Mouse (Mus musculus): ENCODE results near the gene Adar. TPM values are rescaled to one million over a fixed set of nuclear protein-coding genes. Genes with fewer than 3 reads are reported as not detected.
A peak's percentile ranks its signal among the peaks of the same experiment; 100 is the strongest.

Adar gene
- total and polyA plus RNA-seq, 3 experiments: 16.0 to 49.8 (median 37.0) TPM

DNA sequence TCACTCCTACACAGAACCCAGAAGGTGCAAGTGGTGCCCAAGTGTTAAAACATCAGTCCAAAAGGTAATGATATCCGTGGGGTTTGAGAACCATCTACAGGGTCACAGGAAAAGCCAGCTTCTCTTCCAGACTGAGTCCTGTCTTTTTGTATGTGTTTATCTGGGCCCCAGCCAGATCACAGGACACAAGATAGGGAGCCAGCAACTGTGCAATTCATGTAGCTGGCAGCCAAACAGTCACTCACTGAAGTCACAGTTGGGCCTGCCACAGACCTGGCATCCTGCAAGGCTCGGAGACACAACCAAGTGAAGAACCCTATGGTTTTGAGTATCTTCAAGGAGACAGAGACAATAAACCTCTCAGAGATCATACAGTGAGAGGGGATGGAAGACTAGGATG, 43.0 kb downstream of the Adar start:
- no peak for TF ChIP-seq POLR2AphosphoS5 (IDR thresholded peaks at IDR 0.05; ENCODE audit: insufficient replicate concordance, low read depth, low read length)
- no peak for TF ChIP-seq CTCF (IDR thresholded peaks at IDR 0.05; ENCODE audit: low read depth, low read length)
- TF ChIP-seq GATA1 (IDR thresholded peaks at IDR 0.05; ENCODE audit: borderline replicate concordance, low read length): no peak
- Histone ChIP-seq H3K4me3 (ENCODE audit: low read depth, low read length) (no peak overlapping the region), H3K27me3 (ENCODE audit: insufficient read depth, low read length) (peaks cover 50% of the 10 kb centered on the region), H3K4me1 (ENCODE audit: insufficient read depth, low read depth, low read length) (peaks cover 4% of the 10 kb centered on the region; the same call in 1 of the 2 replicates), H3K9me3 (replicated peaks) (no peaks in the 10 kb centered on the region), H3K36me3 (replicated peaks) (peaks cover 3% of the 10 kb centered on the region)
- DNase-seq (ENCODE audit: low spot score) (no peak), ATAC-seq (ENCODE audit: extremely low read depth, insufficient number of reproducible peaks, low FRiP score, poor library complexity, severe bottlenecking) (no peak)

DNA sequence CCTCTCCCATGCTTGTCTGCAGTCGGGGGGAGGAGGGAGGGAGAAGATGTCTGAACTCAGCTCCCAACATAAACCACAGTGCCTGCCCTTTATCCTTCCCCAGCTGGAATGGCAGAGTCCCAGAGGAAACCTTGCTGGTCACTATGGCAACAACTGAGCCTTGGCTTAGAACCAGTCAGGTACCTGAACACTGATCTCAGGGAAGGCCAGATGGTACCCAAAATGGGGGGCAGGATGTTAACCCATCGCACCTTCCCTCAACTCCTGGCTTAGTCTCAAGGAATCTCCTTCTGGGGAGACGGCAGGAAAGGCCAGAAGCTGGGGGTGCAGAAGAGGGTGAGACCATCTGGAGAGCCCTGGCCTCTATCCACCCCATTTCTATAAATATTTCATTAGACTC, 45.0 kb downstream of the Adar start:
- ATAC-seq (ENCODE audit: extremely low read depth, insufficient number of reproducible peaks, low FRiP score, poor library complexity, severe bottlenecking): no peak
- Histone ChIP-seq H3K4me3 (ENCODE audit: low read depth, low read length) (no peak overlapping the region), H3K4me1 (ENCODE audit: insufficient read depth, low read depth, low read length) (peaks cover 12% of the 10 kb centered on the region), H3K9me3 (replicated peaks) (no peaks in the 10 kb centered on the region), H3K27me3 (ENCODE audit: insufficient read depth, low read length) (peaks cover 67% of the 10 kb centered on the region), H3K36me3 (replicated peaks) (no peaks in the 10 kb centered on the region)
- no peak for TF ChIP-seq CTCF (IDR thresholded peaks at IDR 0.05; ENCODE audit: low read depth, low read length)
- TF ChIP-seq TAL1 (conservative IDR thresholded peaks at IDR 0.05; ENCODE audit: low read depth, low read length): no peak
- no peak for TF ChIP-seq GATA1 (IDR thresholded peaks at IDR 0.05; ENCODE audit: borderline replicate concordance, low read length)
- TF ChIP-seq GATA2 (IDR thresholded peaks at IDR 0.05; ENCODE audit: borderline replicate concordance, low read depth, low read length): no peak
- TF ChIP-seq POLR2AphosphoS5 (IDR thresholded peaks at IDR 0.05; ENCODE audit: insufficient replicate concordance, low read depth, low read length): no peak
- no peak for DNase-seq (ENCODE audit: low spot score)

DNA sequence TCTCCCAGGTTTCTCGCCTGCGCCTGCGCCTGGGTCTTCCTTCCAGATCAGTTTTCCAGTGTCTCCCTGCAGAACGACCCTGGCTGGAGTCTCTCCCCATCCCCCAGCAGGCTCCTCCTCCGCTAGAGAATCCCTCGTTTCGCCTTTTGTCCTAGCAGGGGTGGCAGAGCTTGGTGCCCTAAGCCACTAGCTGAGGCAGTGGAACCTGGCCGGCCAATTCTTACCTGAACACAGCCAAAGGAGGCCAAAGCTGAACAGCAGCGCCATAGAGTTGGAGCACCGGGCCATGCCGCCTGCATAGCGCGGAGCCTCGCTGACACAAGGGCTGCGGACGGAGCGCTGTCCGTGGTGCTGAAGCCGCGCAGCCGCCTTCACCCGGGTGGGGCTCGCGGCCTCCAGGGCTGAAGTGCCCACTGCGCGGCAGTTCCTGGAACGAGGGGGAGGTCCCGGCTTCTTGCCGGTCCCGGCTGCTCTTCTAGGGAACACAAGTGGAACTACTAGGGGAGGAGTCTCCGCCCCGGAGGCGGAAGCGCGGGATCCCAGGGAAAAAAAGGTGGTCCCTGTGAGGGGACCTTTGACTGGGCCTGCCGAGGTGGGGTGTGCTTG, 49.4 kb downstream of the Adar start, which contains the start of gene Chrnb2:
Chrnb2 (minus strand) TSS at position 514 of the 606 bp plus-strand sequence.
- Histone ChIP-seq H3K4me1 (ENCODE audit: insufficient read depth, low read depth, low read length) (peaks cover 9% of the 10 kb centered on the region), H3K9me3 (replicated peaks) (no peaks in the 10 kb centered on the region), H3K36me3 (replicated peaks) (peaks cover 7% of the 10 kb centered on the region), H3K27me3 (ENCODE audit: insufficient read depth, low read length) (peaks cover 46% of the 10 kb centered on the region), H3K4me3 (ENCODE audit: low read depth, low read length) (no peak within 1 kb of the TSS; the same call in 1 of the 2 replicates)
- TF ChIP-seq GATA1 (IDR thresholded peaks at IDR 0.05; ENCODE audit: borderline replicate concordance, low read length) (no peak), GATA2 (IDR thresholded peaks at IDR 0.05; ENCODE audit: borderline replicate concordance, low read depth, low read length) (no peak), CTCF (IDR thresholded peaks at IDR 0.05; ENCODE audit: low read depth, low read length) (no peak), POLR2AphosphoS5 (IDR thresholded peaks at IDR 0.05; ENCODE audit: insufficient replicate concordance, low read depth, low read length) (no peak), TAL1 (conservative IDR thresholded peaks at IDR 0.05; ENCODE audit: low read depth, low read length) (no peak)
- DNase-seq (ENCODE audit: low spot score) (peak; percentile 57), ATAC-seq (ENCODE audit: extremely low read depth, insufficient number of reproducible peaks, low FRiP score, poor library complexity, severe bottlenecking) (no peak)

DNA sequence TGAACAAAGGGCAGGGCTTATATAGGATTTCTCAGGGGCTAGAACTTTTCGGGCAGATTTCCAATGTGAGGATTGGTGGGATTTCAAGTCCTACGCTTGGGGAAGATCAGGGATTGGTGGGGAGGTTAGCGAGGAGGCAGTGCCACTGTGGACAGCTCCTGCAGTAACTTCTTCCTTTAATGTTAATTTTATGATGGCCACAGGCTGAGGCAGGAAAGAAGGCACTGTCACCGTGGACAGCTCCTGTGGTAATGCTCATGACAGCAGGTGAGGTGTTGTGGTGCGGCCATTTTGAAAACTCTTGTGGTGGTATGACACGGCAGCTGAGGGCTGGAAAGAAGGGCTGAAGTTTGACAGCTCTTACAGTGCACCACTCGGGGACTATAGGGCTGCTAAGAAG, 54.8 kb downstream of the Adar start:
- DNase-seq (ENCODE audit: low spot score) (no peak), ATAC-seq (ENCODE audit: extremely low read depth, insufficient number of reproducible peaks, low FRiP score, poor library complexity, severe bottlenecking) (no peak)
- TF ChIP-seq POLR2AphosphoS5 (IDR thresholded peaks at IDR 0.05; ENCODE audit: insufficient replicate concordance, low read depth, low read length) (no peak), CTCF (IDR thresholded peaks at IDR 0.05; ENCODE audit: low read depth, low read length) (no peak), TAL1 (conservative IDR thresholded peaks at IDR 0.05; ENCODE audit: low read depth, low read length) (no peak), GATA1 (IDR thresholded peaks at IDR 0.05; ENCODE audit: borderline replicate concordance, low read length) (no peak), GATA2 (IDR thresholded peaks at IDR 0.05; ENCODE audit: borderline replicate concordance, low read depth, low read length) (no peak)
- Histone ChIP-seq H3K4me3 (ENCODE audit: low read depth, low read length) (no peak overlapping the region), H3K4me1 (ENCODE audit: insufficient read depth, low read depth, low read length) (peaks cover 36% of the 10 kb centered on the region), H3K9me3 (replicated peaks) (no peaks in the 10 kb centered on the region), H3K27me3 (ENCODE audit: insufficient read depth, low read length) (peaks cover 3% of the 10 kb centered on the region), H3K36me3 (replicated peaks) (peaks cover 40% of the 10 kb centered on the region)

DNA sequence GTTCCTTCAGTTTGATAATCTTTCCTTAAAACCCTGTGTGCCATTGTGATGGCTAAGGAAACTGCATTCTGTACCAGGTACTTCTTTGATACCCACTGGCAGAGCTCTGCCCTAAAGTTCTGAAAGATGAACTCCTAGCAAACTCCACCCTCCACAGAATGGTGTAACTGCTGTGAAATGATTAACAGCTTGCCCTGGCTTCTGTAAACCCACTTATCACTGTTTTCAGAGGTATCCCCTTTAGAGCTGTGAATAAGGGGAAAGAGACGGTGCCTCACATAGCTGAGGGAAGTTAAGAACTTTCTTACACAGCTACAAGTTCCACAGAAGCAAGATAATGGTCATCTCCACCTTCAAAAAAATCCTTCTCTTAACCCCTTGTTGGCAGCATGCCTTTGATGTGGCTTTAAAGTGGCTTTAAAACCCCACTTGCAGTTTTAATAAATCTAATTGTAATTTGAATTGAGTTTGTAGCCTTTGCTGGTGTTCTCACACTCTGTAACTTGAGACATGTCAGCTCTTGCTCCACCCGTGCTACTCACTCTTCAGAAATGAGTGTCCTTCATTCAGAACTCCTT, 55.7 kb downstream of the Adar start:
- H3K9me3 ChIP-seq (replicated peaks): no peaks in the 10 kb centered on the region
- TF ChIP-seq POLR2AphosphoS5 (IDR thresholded peaks at IDR 0.05; ENCODE audit: insufficient replicate concordance, low read depth, low read length) (no peak), TAL1 (conservative IDR thresholded peaks at IDR 0.05; ENCODE audit: low read depth, low read length) (no peak), GATA1 (IDR thresholded peaks at IDR 0.05; ENCODE audit: borderline replicate concordance, low read length) (no peak), GATA2 (IDR thresholded peaks at IDR 0.05; ENCODE audit: borderline replicate concordance, low read depth, low read length) (no peak), CTCF (IDR thresholded peaks at IDR 0.05; ENCODE audit: low read depth, low read length) (no peak)
- ATAC-seq (ENCODE audit: extremely low read depth, insufficient number of reproducible peaks, low FRiP score, poor library complexity, severe bottlenecking) (no peak), DNase-seq (ENCODE audit: low spot score) (no peak)
- peaks cover 44% of the 10 kb centered on the region for H3K4me1 ChIP-seq (ENCODE audit: insufficient read depth, low read depth, low read length)
- H3K4me3 ChIP-seq (ENCODE audit: low read depth, low read length): no peak overlapping the region
- H3K27me3 ChIP-seq (ENCODE audit: insufficient read depth, low read length): peaks cover 2% of the 10 kb centered on the region; the same call in 1 of the 2 replicates
- peaks cover 49% of the 10 kb centered on the region for H3K36me3 ChIP-seq (replicated peaks)

DNA sequence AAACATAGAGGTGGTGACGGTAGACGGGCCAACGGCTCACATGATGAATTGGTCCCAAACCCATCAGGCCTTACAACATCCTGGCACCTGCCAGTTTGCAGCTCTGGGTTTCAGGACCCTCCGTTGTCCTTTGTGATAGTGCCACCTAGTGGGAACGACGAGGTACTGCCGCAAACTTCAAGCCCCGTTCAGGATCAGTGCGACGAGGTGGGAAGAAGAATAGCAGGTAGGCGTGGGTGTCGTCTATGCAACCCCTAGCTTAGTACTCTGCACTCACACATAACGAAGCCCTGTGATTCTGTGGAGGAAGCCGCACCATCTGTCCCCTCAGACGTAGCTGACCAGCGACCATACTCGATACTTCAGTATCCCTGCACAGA, 57.8 kb downstream of the Adar start:
- Histone ChIP-seq H3K9me3 (replicated peaks) (no peaks in the 10 kb centered on the region), H3K27me3 (ENCODE audit: insufficient read depth, low read length) (no peaks in the 10 kb centered on the region), H3K4me3 (ENCODE audit: low read depth, low read length) (peak overlapping the region; percentile 88), H3K4me1 (ENCODE audit: insufficient read depth, low read depth, low read length) (peaks cover 62% of the 10 kb centered on the region), H3K36me3 (replicated peaks) (peaks cover 70% of the 10 kb centered on the region)
- TF ChIP-seq TAL1 (conservative IDR thresholded peaks at IDR 0.05; ENCODE audit: low read depth, low read length): no peak
- no peak for TF ChIP-seq GATA1 (IDR thresholded peaks at IDR 0.05; ENCODE audit: borderline replicate concordance, low read length)
- TF ChIP-seq GATA2 (IDR thresholded peaks at IDR 0.05; ENCODE audit: borderline replicate concordance, low read depth, low read length): no peak
- TF ChIP-seq POLR2AphosphoS5 (IDR thresholded peaks at IDR 0.05; ENCODE audit: insufficient replicate concordance, low read depth, low read length): no peak
- TF ChIP-seq CTCF (IDR thresholded peaks at IDR 0.05; ENCODE audit: low read depth, low read length): peak; percentile 89
- DNase-seq (ENCODE audit: low spot score) (peak; percentile 65), ATAC-seq (ENCODE audit: extremely low read depth, insufficient number of reproducible peaks, low FRiP score, poor library complexity, severe bottlenecking) (peak; percentile 42)

Measured in G1E (cell line).